Mouse (Mus musculus) left cerebral cortex, postnatal 10 days (tissue): Measurements from ENCODE around the gene Abca2. TPM values are rescaled to one million over a fixed set of nuclear protein-coding genes. Genes with fewer than 3 reads are reported as not detected.

Experiments used
- DNase-seq, 2 experiments: peaks; one replicate each; pipeline ENCODE4 v3.0.0; 2021 to 2022; ENCODE audit warnings: low spot score in 2 of 2, mixed read lengths in 1 of 2; ENCODE audit errors: extremely low spot score in 1 of 2
- intact Hi-C: fragments of 180-260 bp; cut with DNase I; formaldehyde crosslinking; loops from one replicate; pipeline ENCODE4 v1.15.1; 2025
- microRNA-seq: library from miRNA; unstranded; fragments of <30 nt; microRNA quantifications from one replicate; pipeline ENCODE4 v1.2.0, GENCODE M21; 2022
- total RNA-seq, 2 experiments: library from RNA; stranded (reverse); gene quantifications; 2 replicates each; pipeline ENCODE4 v1.2.3; 2021

Gene Abca2
- total RNA-seq, 2 experiments from 2014 or later, result 113 to 121 TPM

- no peak for DNase-seq
- intact Hi-C loops, result no loop called here
These were observed 51.2 kb downstream of the Abca2 start for GRCm38 (mm10) chr2:25479551-25480311.

DNA sequence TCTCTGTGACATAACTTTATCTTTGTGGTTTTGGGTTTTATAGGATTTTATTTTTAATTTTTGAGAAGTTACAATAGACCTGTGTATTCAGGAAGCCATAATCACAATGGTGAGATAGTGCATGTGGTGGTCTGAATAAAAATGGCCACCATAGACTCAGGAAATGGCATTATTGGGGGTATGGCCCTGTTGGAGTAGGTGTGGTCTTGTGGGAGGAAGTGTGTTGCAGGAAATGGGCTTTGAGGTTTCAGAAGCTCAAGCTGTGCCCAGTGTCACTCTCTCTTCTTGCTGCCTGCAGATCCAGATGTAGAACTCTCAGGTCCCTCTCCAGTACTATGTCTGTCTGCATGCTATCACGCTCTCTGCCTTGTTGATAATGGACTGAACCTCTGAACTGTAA is 52.0 kb downstream of the Abca2 start:
- DNase-seq, result no peak
- intact Hi-C loops, result no loop called here

GRCm38 (mm10) chr2:25482969-25483368 is 54.5 kb downstream of the Abca2 start:
- no peak for DNase-seq
- intact Hi-C loops, result no loop called here

DNA sequence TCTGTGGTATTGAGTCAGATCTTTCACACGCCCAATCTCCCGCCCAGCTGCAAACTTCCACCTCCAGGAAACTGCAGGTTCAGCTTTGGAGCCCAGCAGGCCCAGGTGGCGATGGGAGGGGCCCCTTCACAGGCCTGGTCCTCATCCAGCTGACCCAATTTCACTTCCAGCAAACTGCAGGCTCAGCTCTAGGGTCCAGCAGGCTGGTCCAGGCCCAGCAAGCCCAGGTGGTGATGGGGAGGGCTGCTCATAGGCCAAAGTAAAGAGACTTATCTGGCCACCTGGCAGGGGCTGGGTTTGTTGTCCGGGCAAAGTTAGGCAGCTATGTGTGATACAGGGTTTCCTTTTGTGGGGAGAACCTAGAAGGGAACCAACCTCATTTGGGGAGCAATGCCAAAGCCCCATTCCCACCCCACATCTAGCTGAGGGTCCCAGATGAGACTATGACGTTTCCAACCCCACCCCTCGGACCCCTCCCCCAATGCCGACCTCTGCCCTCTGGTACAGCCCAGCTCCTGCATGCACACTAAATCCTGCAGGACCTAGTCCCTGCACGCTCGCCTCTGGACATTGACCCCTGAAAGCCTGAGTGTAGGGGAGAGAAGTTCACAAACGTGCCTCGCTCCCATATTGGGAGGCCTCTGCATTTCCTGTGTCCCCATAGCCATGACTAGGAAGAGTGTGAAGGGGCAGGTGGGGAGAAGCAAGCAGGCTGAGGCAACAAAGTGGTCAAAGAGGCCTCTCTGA is 56.6 kb downstream of the Abca2 start:
- intact Hi-C loops, result no loop called here
- peak in 1 of 2 experiments; percentile 63 for DNase-seq

DNA sequence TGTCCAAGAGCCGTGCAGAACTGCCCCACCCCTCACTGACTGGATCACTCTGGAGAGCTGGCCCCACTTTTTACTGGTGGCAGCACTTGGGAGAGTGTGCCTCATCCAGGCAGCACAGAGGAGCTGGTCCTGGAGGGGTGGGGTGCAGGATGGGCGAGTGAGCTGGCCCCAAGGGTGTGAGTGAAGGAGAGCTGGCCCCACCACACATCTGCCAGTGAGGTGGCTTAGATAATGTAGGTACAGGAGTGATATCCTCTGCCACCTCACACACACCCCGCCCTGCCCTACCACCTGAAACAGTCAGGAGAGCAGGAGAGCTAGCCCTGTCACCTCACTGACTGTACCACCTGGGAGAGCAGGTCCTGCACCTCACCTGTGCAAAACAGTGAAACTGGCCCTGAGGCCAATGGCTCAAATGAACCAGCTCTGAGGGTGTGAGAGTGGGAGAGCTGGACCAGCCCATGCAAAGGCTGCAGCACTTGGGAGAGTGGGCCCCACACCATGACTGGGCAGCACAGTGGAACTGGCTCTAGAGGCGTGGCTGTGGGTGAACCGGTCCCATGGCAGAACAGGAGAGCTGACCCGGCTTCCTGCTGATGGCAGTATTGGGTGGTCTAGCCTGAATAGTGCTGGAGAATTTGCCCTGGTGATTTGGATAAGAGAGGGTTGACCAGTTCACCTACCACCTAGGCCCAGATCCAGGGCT is 59.6 kb downstream of the Abca2 start:
- DNase-seq, result no peak
- intact Hi-C loops, result no loop called here

DNA sequence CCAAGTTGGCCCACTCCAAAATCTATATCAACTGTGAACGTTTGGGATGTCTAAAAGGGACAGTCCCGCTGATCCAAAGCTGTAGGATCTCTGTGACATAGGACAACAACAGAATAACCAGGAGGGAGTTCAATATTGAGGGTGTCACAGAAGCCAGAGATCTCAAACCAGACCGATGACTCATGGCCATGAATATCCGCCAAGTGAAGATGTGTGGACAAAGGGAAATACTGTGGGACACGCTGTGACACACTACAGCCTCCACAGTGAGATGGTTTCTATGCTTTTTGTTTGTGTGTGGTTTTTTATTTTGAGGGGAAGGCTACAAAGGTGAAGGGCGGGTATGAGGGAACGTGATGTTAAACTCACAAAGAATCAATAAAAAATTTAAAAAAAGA is 60.2 kb downstream of the Abca2 start:
- no peak for DNase-seq
- intact Hi-C loops, result no loop called here

GRCm38 (mm10) chr2:25492988-25493387 is 64.5 kb downstream of the Abca2 start:
- intact Hi-C loops, result no loop called here
- no peak for DNase-seq

GRCm38 (mm10) chr2:25493476-25493961 is 65.0 kb downstream of the Abca2 start, which contains the start of gene Lcn12:
TSS of gene Lcn12 (minus strand) at chr2:25493911.
- peak in 1 of 2 experiments; percentile 33 for DNase-seq
- intact Hi-C loops, result no loop called here

GRCm38 (mm10) chr2:25496462-25496861 is 68.0 kb downstream of the Abca2 start:
- intact Hi-C loops, result loop anchor here (5.0 kb wide), 1 partner anchor 74 kb away; the partner anchor contains the start of gene Fut7
- DNase-seq, result no peak

Small RNAs within 50 kb of the gene (microRNA-seq; reads per million reads assigned to microRNA genes)
- 6.3 reads per million, percentile 23 among the genes with 10 or more reads in this experiment for gene Mir3087

Other genes with a start within 250 kb of the Abca2 start
- gene Nrarp, start 247.9 kb upstream of the Abca2 start, total RNA-seq, result 10 to 100 TPM; 34.5 to 41.9 TPM
- 1 to 10 TPM; 1.8 to 1.9 TPM for gene Tor4a, start 231.8 kb upstream of the Abca2 start, total RNA-seq
- 10 to 100 TPM; 51.1 to 56.9 TPM for gene Nelfb, start 217.2 kb upstream of the Abca2 start, total RNA-seq
- gene Stpg3, start 214.1 kb upstream of the Abca2 start, total RNA-seq, result not detected
- gene Fam166a, start 210.0 kb upstream of the Abca2 start, total RNA-seq, result not detected
- gene Tubb4b, start 204.0 kb upstream of the Abca2 start, total RNA-seq, result 100 to 1,000 TPM; 484 to 492 TPM
- not detected for gene Slc34a3, start 194.3 kb upstream of the Abca2 start, total RNA-seq
- not detected for gene Rnf224, start 191.9 kb upstream of the Abca2 start, total RNA-seq
- 100 to 1,000 TPM; 229 to 231 TPM for gene Rnf208, start 186.4 kb upstream of the Abca2 start, total RNA-seq
- not detected for gene Cysrt1, start 186.3 kb upstream of the Abca2 start, total RNA-seq
- 1 to 10 TPM in 1 of 2 experiments, not detected in 1; 2.4 TPM for gene AL732309.1, start 181.8 kb upstream of the Abca2 start, total RNA-seq
- gene Tmem203, start 173.3 kb upstream of the Abca2 start, total RNA-seq, result 10 to 100 TPM; 30.5 to 31.4 TPM
- 10 to 100 TPM; 10.8 to 14.6 TPM for gene Tprn, start 166.1 kb upstream of the Abca2 start, total RNA-seq
- gene Ssna1, start 156.3 kb upstream of the Abca2 start, total RNA-seq, result 10 to 100 TPM; 72.1 to 81.0 TPM
- 10 to 100 TPM; 79.7 to 85.1 TPM for gene Anapc2, start 156.2 kb upstream of the Abca2 start, total RNA-seq
- gene Tmem210, start 140.6 kb upstream of the Abca2 start, total RNA-seq, result not detected
- not detected for gene Lrrc26, start 138.8 kb upstream of the Abca2 start, total RNA-seq
- gene Grin1, start 109.5 kb upstream of the Abca2 start, total RNA-seq, result 100 to 1,000 TPM; 386 to 400 TPM
- 10 to 100 TPM; 57.6 to 64.0 TPM for gene Man1b1, start 96.4 kb upstream of the Abca2 start, total RNA-seq
- gene Dpp7, start 72.3 kb upstream of the Abca2 start, total RNA-seq, result 10 to 100 TPM; 24.7 to 28.5 TPM
- gene Uap1l1, start 63.0 kb upstream of the Abca2 start, total RNA-seq, result 10 to 100 TPM in 1 of 2 experiments, 1 to 10 TPM in 1; 6.3 to 12.1 TPM
- gene Sapcd2, start 56.4 kb upstream of the Abca2 start, total RNA-seq, result 1 to 10 TPM; 9.6 to 9.9 TPM
- 10 to 100 TPM; 12.2 to 15.6 TPM for gene Entpd2, start 32.8 kb upstream of the Abca2 start, total RNA-seq
- 100 to 1,000 TPM; 401 to 408 TPM for gene Npdc1, start 29.4 kb upstream of the Abca2 start, total RNA-seq
- under 1 TPM; 0.22 to 0.41 TPM for gene Fut7, start 5.4 kb upstream of the Abca2 start, total RNA-seq
- gene Clic3, start 28.1 kb downstream of the Abca2 start, total RNA-seq, result under 1 TPM in 1 of 2 experiments, not detected in 1; 0.87 TPM
- gene Paxx, start 32.4 kb downstream of the Abca2 start, total RNA-seq, result 10 to 100 TPM; 72.0 to 79.5 TPM
- 1,000 to 10,000 TPM; 1,004 to 1,053 TPM for gene Ptgds, start 41.3 kb downstream of the Abca2 start, total RNA-seq
- not detected for gene Lcn12, start 65.2 kb downstream of the Abca2 start, total RNA-seq
- 100 to 1,000 TPM; 127 TPM for gene Fbxw5, start 72.0 kb downstream of the Abca2 start, total RNA-seq
- gene C8g, start 73.0 kb downstream of the Abca2 start, total RNA-seq, result 1 to 10 TPM; 1.2 to 2.3 TPM
- gene Traf2, start 118.2 kb downstream of the Abca2 start, total RNA-seq, result 1 to 10 TPM; 7.8 to 8.6 TPM
- gene Edf1, start 129.1 kb downstream of the Abca2 start, total RNA-seq, result 100 to 1,000 TPM; 181 to 191 TPM
- gene Mamdc4, start 146.1 kb downstream of the Abca2 start, total RNA-seq, result 1 to 10 TPM; 1.7 to 2.2 TPM
- gene Phpt1, start 146.5 kb downstream of the Abca2 start, total RNA-seq, result 100 to 1,000 TPM; 103 to 105 TPM
- 100 to 1,000 TPM; 104 to 108 TPM for gene Ajm1, start 153.1 kb downstream of the Abca2 start, total RNA-seq
- 10 to 100 TPM; 81.8 to 96.7 TPM for gene Rabl6, start 179.8 kb downstream of the Abca2 start, total RNA-seq
- not detected for gene Ccdc183, start 189.0 kb downstream of the Abca2 start, total RNA-seq
- gene Tmem141, start 193.3 kb downstream of the Abca2 start, total RNA-seq, result 10 to 100 TPM; 20.5 to 24.5 TPM
- under 1 TPM; 0.69 to 0.99 TPM for gene Fcna, start 199.3 kb downstream of the Abca2 start, total RNA-seq
- not detected for gene Lcn8, start 224.4 kb downstream of the Abca2 start, total RNA-seq
- not detected for gene Lcn5, start 229.2 kb downstream of the Abca2 start, total RNA-seq
- gene Lcn6, start 248.1 kb downstream of the Abca2 start, total RNA-seq, result not detected